Mouse (Mus musculus) CH12F3 (cell line): ENCODE results near the gene Wdr17.

Experiments used
- in situ Hi-C: fragments of 300-500 bp; cut with MboI; formaldehyde crosslinking; loops from 2 replicates; pipeline ENCODE4 v1.14.3; 2020; ENCODE audit warnings: low sequenced_read_pairs

The Wdr17 gene

DNA sequence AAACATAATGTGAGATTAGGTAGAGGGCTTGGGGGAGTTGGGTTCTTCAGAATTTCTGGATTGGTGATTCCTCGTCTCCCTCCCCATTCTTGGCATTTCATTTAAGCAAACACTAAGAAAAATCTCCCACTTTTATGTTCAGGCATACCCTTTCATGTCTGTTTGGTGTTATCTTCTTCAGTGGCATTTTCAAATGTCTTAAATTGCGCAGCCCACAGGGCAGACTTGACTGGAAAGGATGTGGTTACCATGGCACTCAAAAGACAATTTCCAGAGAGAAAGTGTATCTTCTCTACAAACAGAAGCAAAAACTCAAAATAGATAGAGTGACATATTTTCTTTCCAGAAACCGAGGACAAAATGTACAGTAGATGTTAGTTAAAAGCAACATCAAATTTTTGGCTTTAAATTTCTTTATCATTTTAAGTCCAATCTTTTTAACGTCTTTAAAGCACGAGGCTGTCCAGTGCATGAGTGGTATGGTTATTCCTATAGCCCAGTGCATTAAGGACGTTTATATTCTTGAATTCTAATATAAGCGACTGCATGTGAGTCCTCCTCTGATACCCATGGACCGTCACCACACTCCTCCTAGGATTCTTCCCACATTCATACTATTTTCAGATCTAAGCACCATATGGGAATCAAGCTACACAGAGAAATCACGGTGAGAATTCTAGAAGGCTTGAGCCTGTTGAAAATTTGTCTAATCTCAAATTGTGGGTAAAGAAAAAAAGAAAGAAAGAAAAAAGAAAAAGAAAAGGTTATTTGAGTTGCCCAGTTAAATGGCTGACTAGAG lies at the start of gene Wdr17:
Gene Wdr17 (minus strand): TSS at position 198 of the 799 bp plus-strand sequence.
- in situ Hi-C loops: no loop called here

DNA sequence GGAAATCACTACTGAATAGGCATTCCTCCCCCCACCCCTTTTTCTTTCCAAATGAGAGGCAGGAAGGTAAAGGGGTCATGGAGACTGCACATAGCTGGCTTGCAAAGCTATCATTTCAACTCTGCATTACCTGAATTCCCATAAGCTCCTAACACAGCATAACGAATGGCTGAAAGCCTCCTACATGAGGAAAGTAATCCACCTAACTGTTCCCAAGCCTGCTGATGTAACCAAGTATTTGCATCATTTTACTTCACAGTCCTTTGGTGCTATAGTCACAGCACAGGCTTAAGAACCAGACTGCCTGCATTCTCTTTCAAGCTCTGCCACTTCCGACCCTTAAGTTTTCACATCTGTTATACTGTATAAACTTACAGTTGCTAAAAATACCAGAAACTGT lies 45.3 kb upstream of the Wdr17 start:
- in situ Hi-C loops: no loop called here

DNA sequence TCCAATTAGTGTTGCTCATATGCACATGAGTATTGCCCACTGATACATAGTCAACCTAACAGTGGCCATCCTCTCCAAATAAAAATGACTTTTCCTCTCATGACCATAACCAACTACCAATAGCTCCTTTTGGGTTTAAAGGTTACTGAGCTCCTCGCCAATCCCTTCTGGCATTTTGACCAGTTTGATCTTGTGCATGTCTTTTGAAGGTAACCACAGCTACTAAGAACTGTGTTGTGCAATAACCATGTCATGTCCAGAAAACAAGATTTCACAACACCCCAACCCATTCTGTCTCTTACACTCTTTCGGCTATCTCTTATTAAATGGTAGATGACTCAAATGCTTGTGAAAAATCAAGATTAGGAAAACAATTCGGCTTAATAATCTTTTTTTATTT lies 38.0 kb upstream of the Wdr17 start:
- in situ Hi-C loops: no loop called here

DNA sequence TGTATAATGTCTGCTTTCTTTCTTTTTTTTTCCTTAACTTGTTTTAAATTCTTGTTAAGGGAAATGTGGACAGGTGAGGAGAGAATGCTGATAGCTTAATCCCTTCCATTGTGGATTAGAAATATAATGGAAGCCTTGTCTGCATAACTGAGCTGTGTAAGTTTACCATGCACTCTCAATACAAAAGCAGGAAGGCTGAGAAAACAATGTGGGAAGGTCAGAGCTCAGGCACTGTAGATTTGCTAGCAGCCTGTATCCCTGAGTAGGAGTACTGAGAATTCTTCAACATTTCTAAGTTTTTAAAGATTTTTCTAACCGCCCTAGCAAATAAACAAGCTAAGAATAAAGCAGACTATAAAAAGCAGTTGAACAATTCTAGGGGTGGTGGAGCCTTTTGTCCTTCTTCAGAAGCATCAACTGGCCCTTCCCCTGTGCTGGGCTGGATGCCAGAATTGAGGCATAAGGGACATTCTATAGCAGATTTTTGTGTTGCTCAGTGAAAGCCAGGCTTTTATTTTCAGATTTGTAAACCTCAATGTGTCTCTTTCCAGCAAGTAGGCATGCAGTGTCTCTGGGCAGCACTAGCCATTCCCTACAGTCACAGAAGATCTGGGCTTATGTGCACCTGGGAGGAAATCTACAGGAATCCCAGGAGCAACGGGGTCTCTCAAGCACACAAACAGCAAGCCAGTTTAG lies 35.3 kb upstream of the Wdr17 start:
- in situ Hi-C loops: no loop called here

DNA sequence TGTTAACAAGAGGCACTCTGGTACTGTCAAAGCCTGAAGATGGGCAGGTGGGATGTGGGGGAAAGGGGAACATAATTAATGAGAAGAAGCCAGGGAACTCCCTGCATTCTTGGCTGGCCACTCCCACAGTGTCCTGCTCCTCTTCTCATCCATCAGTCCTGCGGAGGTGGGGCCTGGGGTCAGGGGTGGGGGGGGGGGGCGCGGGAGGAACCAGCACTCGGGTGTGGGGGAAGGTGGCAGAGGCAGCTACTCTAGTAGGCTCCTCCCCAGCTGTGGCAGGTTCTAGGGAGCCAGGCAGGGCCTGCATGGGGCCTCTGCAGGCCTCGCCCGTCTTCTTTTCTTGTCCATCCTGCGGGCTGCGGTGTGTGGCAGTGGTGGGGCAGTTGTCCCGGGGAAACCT lies 30.7 kb upstream of the Wdr17 start:
- in situ Hi-C loops: no loop called here

DNA sequence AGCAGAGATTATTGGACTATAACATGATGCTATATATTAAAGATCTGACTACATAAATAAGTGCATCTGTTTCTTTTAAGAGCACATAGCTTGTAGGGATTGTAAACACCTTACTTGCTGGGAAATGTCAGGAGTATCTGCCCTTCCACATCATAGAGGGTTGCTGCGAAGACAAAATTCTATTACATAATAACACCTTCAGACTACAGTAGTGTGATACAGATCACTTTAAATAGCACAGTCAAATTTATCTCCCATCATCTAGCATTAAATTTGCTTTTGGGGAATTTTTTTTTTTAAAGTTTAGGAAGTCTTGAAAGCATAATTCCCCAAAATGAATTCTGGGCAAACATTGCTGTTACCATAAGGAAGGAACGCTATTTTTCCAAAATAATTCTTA lies 25.9 kb upstream of the Wdr17 start:
- in situ Hi-C loops: no loop called here

DNA sequence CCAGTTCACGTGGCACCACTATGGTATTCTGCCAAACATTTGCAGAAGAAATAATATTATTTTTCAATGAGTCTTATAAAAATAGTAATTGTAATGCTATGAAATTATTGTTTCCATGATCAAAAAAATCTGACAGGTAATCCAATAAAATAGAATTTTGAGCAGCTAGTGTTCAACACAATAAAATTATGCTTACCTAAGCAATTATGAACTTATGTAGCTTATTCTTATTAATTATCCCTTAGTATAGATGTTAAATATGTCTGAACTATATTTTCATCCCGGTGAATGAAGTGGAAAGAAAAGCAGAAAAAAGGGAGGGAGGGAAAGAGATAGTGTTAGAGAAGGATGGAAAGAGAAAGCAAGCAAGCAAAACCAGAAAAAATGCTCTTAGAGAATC lies 12.5 kb upstream of the Wdr17 start:
- in situ Hi-C loops: no loop called here

DNA sequence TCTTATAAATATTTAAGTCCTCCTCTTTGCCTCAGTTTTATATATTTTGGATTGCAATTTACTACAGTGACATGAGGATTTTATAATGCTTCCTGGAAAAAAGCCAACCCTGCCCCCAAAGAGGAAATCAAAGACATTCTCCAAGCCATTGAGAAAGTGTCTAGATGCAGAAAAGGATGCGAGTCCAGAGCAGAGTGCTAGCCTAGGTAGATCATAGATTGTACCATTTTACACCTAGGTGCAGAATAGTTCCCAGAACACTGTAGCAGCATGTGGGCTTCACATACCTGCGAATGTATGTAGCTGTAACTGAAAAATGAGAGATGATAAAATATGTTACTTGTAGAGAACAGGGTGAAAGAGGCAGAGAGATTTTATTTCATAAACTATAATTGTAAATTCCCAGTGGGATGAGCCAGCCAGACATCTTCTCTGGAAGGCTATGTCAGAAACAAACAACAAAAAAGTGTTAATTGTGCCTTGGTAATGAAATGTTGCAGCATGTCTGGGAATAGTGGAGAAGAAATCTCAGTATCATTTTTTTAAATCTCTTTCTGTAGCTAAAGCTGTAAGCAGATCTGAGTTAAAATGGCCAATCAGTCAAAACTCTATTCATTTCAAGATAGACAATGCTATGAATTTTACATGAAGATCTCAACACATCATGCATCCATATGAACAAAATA lies 7.8 kb upstream of the Wdr17 start:
- in situ Hi-C loops: no loop called here

DNA sequence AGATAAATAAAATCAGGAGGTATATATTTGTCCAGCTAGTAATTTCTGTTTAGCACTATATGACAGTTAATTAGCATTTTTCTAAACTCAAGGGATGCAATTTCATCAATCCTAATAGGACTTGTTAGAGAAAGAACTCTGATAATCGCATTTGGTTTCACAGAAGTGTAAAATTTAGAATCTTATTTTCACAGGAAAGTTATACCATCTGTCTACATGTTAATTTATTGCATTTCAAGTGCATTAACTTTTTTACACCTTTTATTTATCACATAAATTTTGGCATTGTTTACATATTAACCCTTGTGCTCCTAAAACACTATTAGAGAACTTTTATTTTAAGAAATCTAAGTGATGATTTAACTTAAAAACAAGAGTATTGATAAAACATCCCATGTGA lies 7.2 kb upstream of the Wdr17 start:
- in situ Hi-C loops: no loop called here

DNA sequence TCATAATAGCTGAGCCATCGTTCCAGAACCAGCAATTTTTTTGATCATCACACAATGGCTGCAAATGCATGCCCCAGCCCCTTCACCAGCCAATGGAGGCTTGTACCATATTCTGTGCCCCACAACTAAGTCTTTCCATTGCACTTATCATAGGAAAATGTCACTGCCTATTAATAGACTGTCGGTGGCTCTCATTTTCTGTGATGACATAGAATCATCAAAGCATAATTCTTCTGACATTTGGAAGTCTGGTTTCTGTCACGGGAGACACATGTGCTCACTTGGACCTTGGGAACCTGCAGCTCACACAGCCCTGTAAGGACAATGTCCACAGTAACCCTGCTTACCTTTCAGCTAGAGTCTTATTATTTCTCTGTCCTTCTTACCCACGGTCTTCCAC lies 424 bp downstream of the Wdr17 start:
- in situ Hi-C loops: no loop called here

DNA sequence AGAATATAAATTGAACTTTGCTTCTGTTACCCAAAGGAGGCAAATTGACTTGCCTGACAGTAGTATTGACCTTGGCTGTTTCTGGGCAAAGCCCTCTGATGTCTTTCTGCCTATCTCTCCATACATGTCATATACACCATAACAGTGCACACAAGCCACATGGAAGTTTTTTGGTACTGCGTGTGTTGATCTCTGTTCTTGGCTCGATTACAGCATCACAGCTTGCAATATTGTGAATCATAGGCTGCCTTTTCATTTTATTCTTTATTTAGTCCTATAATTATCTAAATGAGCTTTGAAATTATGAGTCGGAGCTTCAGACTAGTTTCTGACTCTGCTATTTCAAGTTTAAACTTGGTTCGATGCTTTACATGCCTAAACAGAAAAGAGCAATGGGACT lies 10.5 kb downstream of the Wdr17 start:
- in situ Hi-C loops: no loop called here

DNA sequence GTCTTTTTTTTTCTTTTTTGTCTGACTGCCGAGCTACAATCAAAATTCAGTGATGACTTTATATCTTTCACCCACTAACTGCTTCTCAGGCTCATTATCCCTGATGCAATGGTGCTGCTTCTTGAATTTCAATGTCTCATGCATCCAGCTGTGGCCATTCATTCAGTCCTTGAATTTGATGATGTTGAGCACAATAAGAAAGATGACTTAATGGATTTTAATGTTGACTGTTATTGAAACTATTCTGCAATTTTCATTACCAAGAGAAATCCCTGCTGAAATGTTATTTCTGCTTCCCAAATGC lies 22.3 kb downstream of the Wdr17 start:
- in situ Hi-C loops: no loop called here

DNA sequence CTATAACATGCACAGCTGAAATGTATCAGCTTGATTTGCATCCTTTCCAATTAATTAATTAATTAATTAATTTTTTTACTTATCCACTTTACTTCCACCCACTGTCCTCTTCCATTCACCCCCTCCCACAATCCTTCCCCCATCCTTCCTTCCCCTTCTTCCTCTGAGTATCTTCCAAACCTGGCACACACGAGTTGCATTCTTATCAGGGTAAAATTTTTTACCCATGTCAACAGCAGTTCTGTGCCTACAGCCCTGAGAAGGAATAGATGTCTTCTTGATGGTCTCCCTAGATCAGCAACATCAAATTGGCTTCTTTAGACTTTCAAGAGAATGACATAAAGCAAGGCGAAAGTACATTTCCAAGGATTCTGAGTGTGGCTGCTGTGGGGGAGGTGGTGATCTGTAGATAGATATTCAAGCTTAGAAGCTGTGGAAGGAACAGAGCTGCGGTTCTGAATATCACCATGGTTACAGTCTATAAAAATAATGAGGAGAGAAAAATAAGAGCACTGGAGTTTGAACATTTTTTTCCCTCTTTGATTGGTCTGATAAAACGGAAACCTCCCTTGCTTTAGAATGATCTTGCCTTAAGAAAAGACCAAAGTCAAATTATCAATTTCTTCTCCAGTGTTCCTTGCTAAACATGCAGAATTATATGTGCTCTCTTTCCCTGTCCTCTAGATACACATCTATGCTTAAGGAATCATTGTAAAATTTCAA lies 22.8 kb downstream of the Wdr17 start:
- in situ Hi-C loops: no loop called here

DNA sequence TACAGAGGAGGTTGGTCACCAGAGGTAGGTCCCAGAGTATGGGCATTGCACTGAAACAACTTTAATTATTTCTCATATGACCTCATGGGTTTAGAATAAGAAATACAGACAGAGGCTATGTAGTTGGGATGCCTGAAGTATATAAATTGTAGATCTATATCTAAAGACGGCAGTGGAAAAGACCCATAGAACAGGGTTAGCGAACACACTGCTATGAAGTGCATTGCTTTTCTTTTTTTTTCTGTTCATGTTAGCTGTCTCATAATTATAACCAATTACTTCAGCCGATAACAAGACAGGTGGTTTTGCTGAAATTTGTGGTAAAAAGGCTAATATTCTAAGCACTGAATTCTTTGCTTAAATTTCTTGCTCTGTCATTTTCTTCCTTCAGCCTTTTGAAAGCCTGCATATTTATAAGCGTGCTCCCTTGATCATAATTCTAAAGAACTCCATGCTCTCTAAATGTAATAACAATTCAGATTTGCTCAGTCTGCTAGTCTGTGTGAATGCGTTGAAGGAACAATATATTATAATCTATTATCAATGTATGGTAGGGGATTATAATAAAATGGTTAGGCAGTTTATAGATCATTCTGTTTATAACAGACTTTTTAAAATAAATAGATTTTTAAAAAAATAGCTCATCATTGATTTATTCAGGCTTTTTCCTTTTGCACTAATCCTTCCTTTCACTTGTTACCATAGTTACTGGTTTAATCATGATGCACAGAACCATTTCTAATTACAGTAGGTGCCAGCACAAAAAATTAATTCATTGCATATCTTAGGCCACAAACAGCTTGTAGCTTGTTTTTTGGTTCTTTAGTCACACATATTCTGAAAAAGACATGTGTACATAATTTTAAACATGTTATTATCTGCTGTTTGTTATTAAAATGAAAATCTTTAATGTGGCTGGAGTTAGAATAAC lies 50.7 kb downstream of the Wdr17 start:
- in situ Hi-C loops: no loop called here

DNA sequence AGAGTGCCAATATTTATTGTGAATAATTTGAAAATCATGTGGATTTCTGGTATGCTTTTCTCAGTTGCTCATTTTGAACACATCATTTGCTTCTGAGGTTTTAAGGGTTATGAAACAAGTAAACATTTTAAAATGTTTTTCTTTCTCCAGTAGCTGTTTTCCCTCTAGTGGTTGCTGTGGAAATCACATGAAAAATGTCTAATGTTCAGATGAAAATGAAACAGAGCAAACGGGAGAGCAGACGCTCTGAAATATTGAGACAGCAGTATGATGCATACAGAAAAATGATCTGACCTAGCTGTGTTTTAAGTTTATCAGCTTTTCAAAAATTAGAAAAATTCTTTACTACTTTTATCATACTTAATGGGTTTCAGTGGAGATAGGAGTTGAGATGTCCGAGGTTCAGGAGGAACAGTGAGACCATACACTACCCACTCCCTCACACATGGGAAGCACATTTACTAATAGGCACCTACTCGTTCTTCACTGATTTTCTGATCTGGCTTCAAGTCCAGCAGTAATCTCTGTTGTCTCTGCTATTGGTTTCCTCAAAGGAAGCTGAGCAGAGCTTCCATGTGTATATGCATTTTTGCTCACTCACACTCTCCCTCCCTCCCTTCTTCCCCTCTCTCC lies 57.1 kb downstream of the Wdr17 start:
- in situ Hi-C loops: no loop called here

DNA sequence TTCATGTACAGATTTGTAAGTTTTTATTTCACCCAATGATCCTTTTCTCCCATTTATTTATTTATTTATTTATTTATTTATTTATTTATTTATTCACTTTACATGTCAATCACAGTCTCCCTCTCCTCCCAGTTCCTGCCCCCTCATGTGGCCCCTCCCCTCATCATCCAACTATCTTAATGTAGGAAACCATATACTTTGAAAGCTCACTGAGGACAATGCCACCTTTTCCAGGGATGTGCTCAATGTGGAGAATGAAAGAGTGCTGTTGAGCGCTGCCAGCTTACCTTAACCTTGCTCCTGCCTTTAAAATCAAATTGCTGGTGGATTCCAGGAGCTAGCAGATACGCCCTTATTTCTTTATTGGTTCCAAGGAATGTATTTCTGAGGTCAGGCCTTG lies 59.0 kb downstream of the Wdr17 start:
- in situ Hi-C loops: no loop called here

DNA sequence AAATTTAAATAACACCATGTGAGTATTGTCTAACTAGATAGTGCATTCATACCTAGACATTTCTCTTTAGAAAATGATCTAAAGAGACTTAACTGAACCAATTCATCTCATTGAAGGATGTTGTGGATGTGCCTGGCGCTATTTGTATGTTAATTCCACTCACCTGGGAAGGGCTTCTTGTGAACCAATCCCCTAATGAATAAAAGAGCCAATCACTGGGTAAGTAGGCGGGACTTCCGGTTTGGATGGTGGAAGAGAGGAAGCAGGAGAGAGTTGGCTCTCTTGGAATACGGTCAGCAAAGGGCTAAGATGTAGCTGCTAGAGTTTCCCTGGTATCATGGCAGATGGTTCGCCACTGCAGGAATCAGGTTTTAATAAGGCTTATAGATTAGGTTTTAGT lies 64.0 kb downstream of the Wdr17 start:
- in situ Hi-C loops: no loop called here

DNA sequence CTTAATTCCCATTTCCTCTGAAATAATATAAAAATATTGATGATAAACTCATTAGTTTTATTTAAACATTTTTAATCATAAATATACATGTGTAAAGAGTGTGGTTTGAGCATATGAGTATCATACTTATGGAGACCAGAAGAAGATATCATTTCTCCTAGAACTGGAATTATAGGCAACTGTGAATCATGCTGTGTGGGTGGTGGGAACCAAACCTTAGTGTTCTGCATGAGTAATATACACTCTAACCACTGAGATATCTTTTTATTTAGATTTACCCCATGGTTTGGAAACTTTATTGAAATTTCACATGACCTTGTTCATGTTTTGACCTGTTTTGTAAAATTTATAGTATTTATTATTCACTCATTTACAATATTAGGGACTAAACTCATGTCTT lies 68.3 kb downstream of the Wdr17 start:
- in situ Hi-C loops: no loop called here

DNA sequence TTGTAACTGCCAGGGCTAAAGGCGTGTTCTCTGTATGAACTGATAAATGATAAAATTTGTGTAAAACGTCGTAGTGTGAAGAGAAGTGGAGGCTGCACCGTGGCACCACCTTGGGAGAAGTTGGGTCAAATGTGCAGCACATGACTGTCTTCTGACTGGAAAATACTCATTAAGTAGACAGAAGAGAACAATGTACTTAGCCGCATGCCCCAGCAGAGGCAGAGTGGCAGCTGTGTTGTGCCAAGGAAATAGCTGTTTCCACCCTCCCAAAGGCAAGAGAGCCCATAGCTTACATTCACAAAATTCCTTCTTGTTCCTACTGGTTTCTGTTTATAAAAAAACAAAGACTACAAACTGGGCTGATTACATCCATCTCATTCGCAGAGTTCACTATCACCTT lies 78.8 kb downstream of the Wdr17 start:
- in situ Hi-C loops: no loop called here

DNA sequence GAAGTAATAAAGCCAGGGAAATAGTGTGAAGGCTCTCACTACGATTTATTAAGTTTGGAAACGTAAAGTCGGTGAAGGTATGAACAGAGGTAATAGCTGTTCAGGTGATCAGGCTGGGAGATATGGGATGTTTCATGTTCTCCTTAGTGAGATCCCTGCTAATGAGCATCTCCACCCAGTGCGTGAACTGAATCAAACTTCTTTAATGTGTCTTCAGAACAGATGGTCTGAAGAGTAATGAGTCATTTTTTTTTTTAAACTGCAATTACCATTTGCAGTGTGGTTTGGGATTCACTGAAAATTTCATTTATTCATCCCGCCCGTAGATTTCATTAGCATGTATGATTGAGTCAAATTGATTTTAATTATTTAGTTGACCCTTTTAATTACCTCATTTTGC lies 80.8 kb downstream of the Wdr17 start:
- in situ Hi-C loops: no loop called here
